22 mouse cellular contexts compared by ENCODE assay signal in the genomic region with DNA sequence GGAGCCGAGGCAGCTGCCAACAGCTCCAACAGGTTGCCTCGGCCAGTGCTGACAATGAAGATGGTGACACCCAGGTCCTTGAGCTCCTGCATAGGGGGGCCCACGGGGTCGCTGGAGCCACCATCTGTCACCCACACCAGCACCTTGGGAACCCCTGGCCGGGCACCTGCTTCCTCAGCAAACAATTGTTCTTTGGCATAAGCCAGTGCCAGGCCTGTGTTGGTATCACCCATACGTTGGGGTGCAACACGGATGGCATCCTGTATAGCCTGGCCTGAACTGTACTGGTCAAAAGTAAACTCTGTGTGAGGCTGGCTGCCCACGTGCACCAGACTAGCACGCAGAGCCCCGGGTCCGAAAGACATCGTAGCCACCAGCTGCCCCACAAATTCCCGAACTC. TPM values are rescaled to one million over a fixed set of nuclear protein-coding genes. Genes with fewer than 3 reads are reported as not detected.
DNase-seq lines count a peak whose midpoint lies in the region; ATAC-seq and TF ChIP-seq lines count a peak whose summit lies in the region.
"Had no signal": no experiment of that assay in that cellular context is flagged by ENCODE, and none has a peak within 500 bp of the region (broad histone marks: within the 10 kb centered on the region; RNA-seq: fewer than 3 reads in every experiment).

No protein-coding gene starts in this region.

- 0 out of 2 replicates have a peak, but pooled peaks have one; percentile 10 for TF ChIP-seq POLR2A in small intestine, adult 2 months (IDR thresholded peaks at IDR 0.05; ENCODE audit: low read depth, low read length)

- peaks cover 42% of the 10 kb centered on the region for H3K4me1 ChIP-seq in hindbrain, embryonic 15.5 days (replicated peaks)
- H3K4me1 ChIP-seq in hindbrain, embryonic 10.5 days (replicated peaks), result peaks cover 73% of the 10 kb centered on the region
- peaks cover 28% of the 10 kb centered on the region for H3K4me1 ChIP-seq in midbrain, embryonic 13.5 days (replicated peaks)
- H3K4me1 ChIP-seq in midbrain, embryonic 11.5 days (ENCODE audit: control insufficient read depth, insufficient read depth, low read length), result peaks cover 12% of the 10 kb centered on the region
- peaks cover 45% of the 10 kb centered on the region for H3K4me1 ChIP-seq in small intestine, adult 2 months (ENCODE audit: control insufficient read depth, insufficient read depth, insufficient read length, low read length)

- TF ChIP-seq CTCF in small intestine, adult 2 months (IDR thresholded peaks at IDR 0.05; ENCODE audit: extremely low read depth, insufficient read length, insufficient replicate concordance, low read depth, low read length), result no peak

- H3K4me2 ChIP-seq in hindbrain, embryonic 15.5 days, result peak overlapping the region; percentile 65
- peak overlapping the region; percentile 15; the same call in 1 of the 2 replicates for H3K4me2 ChIP-seq in midbrain, embryonic 13.5 days (replicated peaks)
- H3K4me2 ChIP-seq in midbrain, embryonic 11.5 days, result no peak overlapping the region
- H3K4me2 ChIP-seq: heart, embryonic 13.5 days; liver, embryonic 12.5 days; lung, embryonic 14.5 days had no signal

- no peak overlapping the region for H3K27ac ChIP-seq in hindbrain, embryonic 15.5 days (replicated peaks)
- H3K27ac ChIP-seq in hindbrain, embryonic 10.5 days, result no peak overlapping the region
- H3K27ac ChIP-seq in midbrain, embryonic 13.5 days, result no peak overlapping the region
- H3K27ac ChIP-seq in midbrain, embryonic 11.5 days (ENCODE audit: low read depth, low read length), result no peak overlapping the region
- H3K27ac ChIP-seq in small intestine, adult 2 months (ENCODE audit: insufficient read depth, low read depth, low read length), result peak overlapping the region; percentile 91
- H3K27ac ChIP-seq: embryonic facial prominence, embryonic 13.5 days; heart, embryonic 13.5 days; liver, embryonic 12.5 days; macrophage had no signal

- DNase-seq in cerebellum, adult 9-11 months, result peak; percentile 62
- DNase-seq in cerebellum, postnatal 4 days (ENCODE audit: low spot score in 2 of 2), result no peak
- no peak for DNase-seq in hindbrain, embryonic 10.5 days (ENCODE audit: low spot score)
- DNase-seq in midbrain, embryonic 11.5 days (ENCODE audit: low spot score, missing footprints), result no peak
- no peak for DNase-seq in adrenal gland, postnatal 36 days
- DNase-seq: adrenal gland, adult 8-10 months; heart, postnatal 4 days; kidney, postnatal 4 days; layer of hippocampus, postnatal 36 days; left cerebral cortex, postnatal 4 days; lung, embryonic 14.5 days; spleen, adult 18-20 months had no signal

- no peaks in the 10 kb centered on the region for H3K9me3 ChIP-seq in hindbrain, embryonic 15.5 days
- no peaks in the 10 kb centered on the region for H3K9me3 ChIP-seq in hindbrain, embryonic 10.5 days
- H3K9me3 ChIP-seq in midbrain, embryonic 13.5 days, result no peaks in the 10 kb centered on the region
- no peaks in the 10 kb centered on the region for H3K9me3 ChIP-seq in midbrain, embryonic 11.5 days (ENCODE audit: control insufficient read depth, low read length)
- H3K9me3 ChIP-seq: embryonic facial prominence, embryonic 13.5 days; heart, embryonic 13.5 days; liver, embryonic 12.5 days had no signal

- peaks cover 12% of the 10 kb centered on the region for H3K27me3 ChIP-seq in hindbrain, embryonic 15.5 days
- H3K27me3 ChIP-seq in hindbrain, embryonic 10.5 days (ENCODE audit: insufficient read depth, poor library complexity, severe bottlenecking), result peaks cover 57% of the 10 kb centered on the region
- H3K27me3 ChIP-seq in midbrain, embryonic 13.5 days, result peaks cover 55% of the 10 kb centered on the region
- peaks cover 21% of the 10 kb centered on the region for H3K27me3 ChIP-seq in midbrain, embryonic 11.5 days (ENCODE audit: control insufficient read depth, insufficient read depth, low read length)
- H3K27me3 ChIP-seq in small intestine, adult 2 months (ENCODE audit: control insufficient read depth, insufficient read depth, low read length), result no peaks in the 10 kb centered on the region

- WGBS in hindbrain, embryonic 15.5 days, result 89% methylated on average over 13 of the region's 13 CpGs
- 90% methylated on average over 13 of the region's 13 CpGs for WGBS in hindbrain, embryonic 10.5 days
- 88% methylated on average over 13 of the region's 13 CpGs for WGBS in midbrain, embryonic 13.5 days
- 90% methylated on average over 13 of the region's 13 CpGs for WGBS in midbrain, embryonic 11.5 days
- WGBS in small intestine, adult 2 months, result 85% methylated on average over 13 of the region's 13 CpGs

- no peaks in the 10 kb centered on the region for H3K36me3 ChIP-seq in hindbrain, embryonic 15.5 days
- H3K36me3 ChIP-seq in hindbrain, embryonic 10.5 days, result no peaks in the 10 kb centered on the region
- no peaks in the 10 kb centered on the region for H3K36me3 ChIP-seq in midbrain, embryonic 13.5 days
- no peaks in the 10 kb centered on the region for H3K36me3 ChIP-seq in midbrain, embryonic 11.5 days (ENCODE audit: control insufficient read depth, insufficient read depth, low read length)
- 0 out of 2 replicates have a peak, but pooled peaks cover 5% of the 10 kb centered on the region for H3K36me3 ChIP-seq in small intestine, adult 2 months (ENCODE audit: control insufficient read depth, insufficient read depth, low read length)
- H3K36me3 ChIP-seq: embryonic facial prominence, embryonic 13.5 days; heart, embryonic 13.5 days; liver, embryonic 12.5 days had no signal

- H3K4me3 ChIP-seq in hindbrain, embryonic 15.5 days, result 0 out of 2 replicates have a peak overlapping the region, but pooled peaks have one; percentile 39
- no peak overlapping the region for H3K4me3 ChIP-seq in hindbrain, embryonic 10.5 days
- H3K4me3 ChIP-seq in midbrain, embryonic 13.5 days (replicated peaks), result no peak overlapping the region
- no peak overlapping the region for H3K4me3 ChIP-seq in midbrain, embryonic 11.5 days (ENCODE audit: low read depth, low read length)
- peak overlapping the region; percentile 38 for H3K4me3 ChIP-seq in small intestine, adult 2 months (ENCODE audit: low read depth, low read length)
- H3K4me3 ChIP-seq: heart, embryonic 13.5 days; liver, embryonic 12.5 days had no signal

- no peak overlapping the region for H3K9ac ChIP-seq in hindbrain, embryonic 15.5 days
- no peak overlapping the region for H3K9ac ChIP-seq in midbrain, embryonic 13.5 days (replicated peaks)
- no peak overlapping the region for H3K9ac ChIP-seq in midbrain, embryonic 11.5 days (ENCODE audit: low read length)
- H3K9ac ChIP-seq: embryonic facial prominence, embryonic 13.5 days; liver, embryonic 12.5 days; lung, embryonic 14.5 days had no signal

- ATAC-seq in hindbrain, embryonic 15.5 days (ENCODE audit: low FRiP score, low read depth), result no peak
- no peak for ATAC-seq in midbrain, embryonic 13.5 days
- ATAC-seq in midbrain, embryonic 11.5 days (ENCODE audit: low FRiP score), result no peak
- ATAC-seq: liver, embryonic 12.5 days had no signal

RNA-seq across cellular contexts. Expression of a gene that starts 1.7 kb away (rescaled TPM):
- polyA plus RNA-seq in hindbrain, embryonic 15.5 days (2015; fragmentation: Nextera tagmentation; extraction: Ambion mirVana), result 32.2 and 33.7 TPM in 2 replicates
- 13.4 and 14.0 TPM in 2 replicates for polyA plus RNA-seq in hindbrain, embryonic 10.5 days (2016; fragmentation: Nextera tagmentation; extraction: Ambion mirVana)
- polyA plus RNA-seq in midbrain, embryonic 13.5 days (2015; fragmentation: Nextera tagmentation; extraction: Ambion mirVana), result 18.7 and 20.9 TPM in 2 replicates
- 9.1 and 9.9 TPM in 2 replicates for polyA plus RNA-seq in midbrain, embryonic 11.5 days (2014; fragmentation: Nextera tagmentation; extraction: Ambion mirVana)
- polyA plus RNA-seq in small intestine, adult 2 months (2012; rRNA removed), result 18.5 and 125 TPM in 2 replicates
- total RNA-seq in adrenal gland, postnatal 36 days (2021), result 1 to 10 TPM; 3.4 to 6.0 TPM

RNA-seq across cellular contexts. Expression of a gene that starts 11.9 kb away (rescaled TPM):
- polyA plus RNA-seq in hindbrain, embryonic 15.5 days (2015; fragmentation: Nextera tagmentation; extraction: Ambion mirVana), result 92.0 and 99.4 TPM in 2 replicates
- polyA plus RNA-seq in hindbrain, embryonic 10.5 days (2016; fragmentation: Nextera tagmentation; extraction: Ambion mirVana), result 110 and 124 TPM in 2 replicates
- polyA plus RNA-seq in midbrain, embryonic 13.5 days (2015; fragmentation: Nextera tagmentation; extraction: Ambion mirVana), result 82.1 and 84.8 TPM in 2 replicates
- polyA plus RNA-seq in midbrain, embryonic 11.5 days (2014; fragmentation: Nextera tagmentation; extraction: Ambion mirVana), result 84.5 and 84.6 TPM in 2 replicates
- 57.3 and 65.5 TPM in 2 replicates for polyA plus RNA-seq in small intestine, adult 2 months (2012; rRNA removed)
- total RNA-seq in adrenal gland, postnatal 36 days (2021), result 10 to 100 TPM; 83.2 to 94.1 TPM

RNA-seq across cellular contexts. Expression of a gene that starts 12.9 kb away (rescaled TPM):
- polyA plus RNA-seq in hindbrain, embryonic 15.5 days (2015; fragmentation: Nextera tagmentation; extraction: Ambion mirVana), result 0.98 and 1.2 TPM in 2 replicates
- 0.31 and 0.67 TPM in 2 replicates for polyA plus RNA-seq in hindbrain, embryonic 10.5 days (2016; fragmentation: Nextera tagmentation; extraction: Ambion mirVana)
- polyA plus RNA-seq in midbrain, embryonic 13.5 days (2015; fragmentation: Nextera tagmentation; extraction: Ambion mirVana), result 0.40 and 0.58 TPM in 2 replicates
- 0.14 and 0.21 TPM in 2 replicates for polyA plus RNA-seq in midbrain, embryonic 11.5 days (2014; fragmentation: Nextera tagmentation; extraction: Ambion mirVana)
- 0.63 and 2.6 TPM in 2 replicates for polyA plus RNA-seq in small intestine, adult 2 months (2012; rRNA removed)
- total RNA-seq in adrenal gland, postnatal 36 days (2021), result under 1 TPM; 0.30 to 0.56 TPM
- total RNA-seq: granulocyte monocyte progenitor cell, adult 5-6 weeks had no signal
- polyA plus RNA-seq: macrophage had no signal

RNA-seq across cellular contexts. Expression of a gene that starts 17.5 kb away (rescaled TPM):
- polyA plus RNA-seq in hindbrain, embryonic 15.5 days (2015; fragmentation: Nextera tagmentation; extraction: Ambion mirVana), result not detected in 2 replicates
- 0.18 TPM in 1 of 2 replicates, not detected in the other for polyA plus RNA-seq in hindbrain, embryonic 10.5 days (2016; fragmentation: Nextera tagmentation; extraction: Ambion mirVana)
- not detected in 2 replicates for polyA plus RNA-seq in midbrain, embryonic 13.5 days (2015; fragmentation: Nextera tagmentation; extraction: Ambion mirVana)
- not detected in 2 replicates for polyA plus RNA-seq in midbrain, embryonic 11.5 days (2014; fragmentation: Nextera tagmentation; extraction: Ambion mirVana)
- not detected in 2 replicates for polyA plus RNA-seq in small intestine, adult 2 months (2012; rRNA removed)
- not detected for total RNA-seq in adrenal gland, postnatal 36 days (2021)
- total RNA-seq: adrenal gland, adult 8-10 months; CH12.LX; granulocyte monocyte progenitor cell, adult 5-6 weeks; heart, postnatal 4 days; layer of hippocampus, postnatal 36 days; left cerebral cortex, postnatal 4 days had no signal
- polyA plus RNA-seq: brain, embryonic 14.5 days; heart, embryonic 13.5 days; liver, embryonic 12.5 days; lung, embryonic 14.5 days; macrophage had no signal

RNA-seq across cellular contexts. Expression of a gene that starts 29.9 kb away (rescaled TPM):
- polyA plus RNA-seq in hindbrain, embryonic 15.5 days (2015; fragmentation: Nextera tagmentation; extraction: Ambion mirVana), result 248 and 265 TPM in 2 replicates
- polyA plus RNA-seq in hindbrain, embryonic 10.5 days (2016; fragmentation: Nextera tagmentation; extraction: Ambion mirVana), result 252 and 253 TPM in 2 replicates
- polyA plus RNA-seq in midbrain, embryonic 13.5 days (2015; fragmentation: Nextera tagmentation; extraction: Ambion mirVana), result 259 and 262 TPM in 2 replicates
- 225 and 243 TPM in 2 replicates for polyA plus RNA-seq in midbrain, embryonic 11.5 days (2014; fragmentation: Nextera tagmentation; extraction: Ambion mirVana)
- 34.5 and 36.4 TPM in 2 replicates for polyA plus RNA-seq in small intestine, adult 2 months (2012; rRNA removed)
- total RNA-seq in adrenal gland, postnatal 36 days (2021), result 100 to 1,000 TPM; 133 to 141 TPM

Comparison
In these comparisons a context has a peak if more than half of its experiments do, and no peak if none do; other contexts are left out.
1. H3K4me3 ChIP-seq: peak in hindbrain, embryonic 15.5 days (single experiment) and small intestine, adult 2 months (single experiment); none in hindbrain, embryonic 10.5 days (single experiment), midbrain, embryonic 13.5 days (single experiment) and midbrain, embryonic 11.5 days (single experiment).